Mouse (Mus musculus): ENCODE results near the gene Olfr1126. TPM values are rescaled to one million over a fixed set of nuclear protein-coding genes. Genes with fewer than 3 reads are reported as not detected.

Olfr1126 gene
- total and polyA plus RNA-seq, 3 experiments: not detected

DNA sequence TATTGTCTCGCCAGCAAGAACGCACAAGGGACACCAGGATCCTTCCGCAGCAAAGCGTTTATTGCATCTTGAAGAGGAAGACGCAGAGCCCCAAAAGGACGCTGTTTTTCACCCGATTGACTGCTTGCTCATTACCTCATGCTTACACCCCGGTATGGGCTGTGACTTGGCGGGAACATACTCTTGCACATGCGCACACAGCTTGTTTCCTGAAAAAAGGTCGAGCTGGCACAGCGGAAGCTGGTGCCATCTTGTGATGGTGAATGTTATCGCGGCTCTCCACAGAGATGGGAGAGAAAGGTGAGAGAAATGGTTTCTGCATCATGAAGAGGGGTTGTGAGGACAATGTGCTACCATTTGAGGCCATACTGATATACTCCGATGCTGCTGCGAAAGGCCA lies 16.0 kb upstream of the Olfr1126 start:
- no peak overlapping the region for H3K4me3 ChIP-seq (ENCODE audit: control insufficient read depth in 1 of 2, insufficient read depth in 1 of 2, low read depth in 2 of 2, low read length in 2 of 2)
- H3K27ac ChIP-seq (ENCODE audit: control insufficient read depth, low read depth, low read length): no peak overlapping the region
- no peaks in the 10 kb centered on the region for H3K9me3 ChIP-seq (replicated peaks; ENCODE audit: insufficient read depth, low read length)
- no peak for TF ChIP-seq MAZ (IDR thresholded peaks at IDR 0.05; ENCODE audit: low read depth, low read length)
- no peak for TF ChIP-seq MXI1 (IDR thresholded peaks at IDR 0.05; ENCODE audit: low read depth, low read length)
- no peak for TF ChIP-seq POLR2AphosphoS2 (IDR thresholded peaks at IDR 0.05; ENCODE audit: low read length)
- TF ChIP-seq SIN3A (IDR thresholded peaks at IDR 0.05; ENCODE audit: low read length): no peak
- TF ChIP-seq ETS1 (IDR thresholded peaks at IDR 0.05; ENCODE audit: low read depth, low read length): no peak
- TF ChIP-seq UBTF (IDR thresholded peaks at IDR 0.05; ENCODE audit: borderline replicate concordance, insufficient read depth, low read depth, low read length): no peak
- TF ChIP-seq GABPA (IDR thresholded peaks at IDR 0.05; ENCODE audit: low read depth, low read length): no peak
- no peak for TF ChIP-seq ZC3H11A (IDR thresholded peaks at IDR 0.05; ENCODE audit: low read depth, low read length)
- no peak for TF ChIP-seq HCFC1 (IDR thresholded peaks at IDR 0.05; ENCODE audit: low read depth, low read length)
- no peak for TF ChIP-seq EP300 (IDR thresholded peaks at IDR 0.05; ENCODE audit: low read depth in 1 of 2, low read length in 2 of 2)
- TF ChIP-seq GATA1 (IDR thresholded peaks at IDR 0.05; ENCODE audit: low read depth, low read length): no peak
- TF ChIP-seq ZKSCAN1 (IDR thresholded peaks at IDR 0.05; ENCODE audit: low read depth, low read length): no peak
- TF ChIP-seq RAD21 (IDR thresholded peaks at IDR 0.05; ENCODE audit: low read depth, low read length): no peak
- TF ChIP-seq NELFE (IDR thresholded peaks at IDR 0.05; ENCODE audit: low read depth, low read length): no peak
- no peaks in the 10 kb centered on the region for H3K79me2 ChIP-seq (ENCODE audit: control insufficient read depth, insufficient read depth, low read length, poor library complexity)
- H3K4me1 ChIP-seq (ENCODE audit: control insufficient read depth in 1 of 2, insufficient read depth in 2 of 2, low read length in 2 of 2): no peaks in the 10 kb centered on the region
- H3K27me3 ChIP-seq (ENCODE audit: control insufficient read depth in 1 of 2, insufficient read depth in 2 of 2, low read length in 2 of 2): no peaks in the 10 kb centered on the region
- DNase-seq (ENCODE audit: low read depth, low spot score): no peak
- H3K36me3 ChIP-seq (ENCODE audit: control insufficient read depth in 1 of 2, insufficient read depth in 2 of 2, low read length in 2 of 2): no peaks in the 10 kb centered on the region
- no peak overlapping the region for H3K9ac ChIP-seq (ENCODE audit: control insufficient read depth, low read depth, low read length, poor library complexity, severe bottlenecking)

- Histone ChIP-seq H3K79me2 (ENCODE audit: control insufficient read depth, insufficient read depth, low read length, poor library complexity) (no peaks in the 10 kb centered on the region), H3K27ac (ENCODE audit: control insufficient read depth, low read depth, low read length) (no peak overlapping the region), H3K4me1 (ENCODE audit: control insufficient read depth in 1 of 2, insufficient read depth in 2 of 2, low read length in 2 of 2) (no peaks in the 10 kb centered on the region), H3K9ac (ENCODE audit: control insufficient read depth, low read depth, low read length, poor library complexity, severe bottlenecking) (no peak overlapping the region), H3K9me3 (replicated peaks; ENCODE audit: insufficient read depth, low read length) (no peaks in the 10 kb centered on the region), H3K36me3 (ENCODE audit: control insufficient read depth in 1 of 2, insufficient read depth in 2 of 2, low read length in 2 of 2) (no peaks in the 10 kb centered on the region), H3K4me3 (ENCODE audit: control insufficient read depth in 1 of 2, insufficient read depth in 1 of 2, low read depth in 2 of 2, low read length in 2 of 2) (no peak overlapping the region), H3K27me3 (ENCODE audit: control insufficient read depth in 1 of 2, insufficient read depth in 2 of 2, low read length in 2 of 2) (no peaks in the 10 kb centered on the region)
- TF ChIP-seq MAFK (IDR thresholded peaks at IDR 0.05; ENCODE audit: borderline replicate concordance, low read depth, low read length): no peak
- TF ChIP-seq E2F4 (IDR thresholded peaks at IDR 0.05; ENCODE audit: borderline replicate concordance, low read depth, low read length): no peak
- TF ChIP-seq TBP (IDR thresholded peaks at IDR 0.05; ENCODE audit: low read depth, low read length): no peak
- no peak for TF ChIP-seq UBTF (IDR thresholded peaks at IDR 0.05; ENCODE audit: borderline replicate concordance, insufficient read depth, low read depth, low read length)
- no peak for TF ChIP-seq KAT2A (conservative IDR thresholded peaks at IDR 0.05; ENCODE audit: low read depth, low read length)
- no peak for TF ChIP-seq MAZ (IDR thresholded peaks at IDR 0.05; ENCODE audit: low read depth, low read length)
- TF ChIP-seq ZC3H11A (IDR thresholded peaks at IDR 0.05; ENCODE audit: low read depth, low read length): no peak
- no peak for TF ChIP-seq POLR2AphosphoS2 (IDR thresholded peaks at IDR 0.05; ENCODE audit: low read length)
- no peak for TF ChIP-seq MYC (IDR thresholded peaks at IDR 0.05; ENCODE audit: low read depth, low read length)
- TF ChIP-seq CHD1 (IDR thresholded peaks at IDR 0.05; ENCODE audit: low read depth, low read length): no peak
- no peak for TF ChIP-seq SMC3 (IDR thresholded peaks at IDR 0.05; ENCODE audit: low read depth, low read length)
- no peak for TF ChIP-seq TCF12 (IDR thresholded peaks at IDR 0.05; ENCODE audit: low read depth, low read length)
- TF ChIP-seq CHD2 (IDR thresholded peaks at IDR 0.05; ENCODE audit: low read length): no peak
- no peak for TF ChIP-seq ZKSCAN1 (IDR thresholded peaks at IDR 0.05; ENCODE audit: low read depth, low read length)
- TF ChIP-seq RAD21 (IDR thresholded peaks at IDR 0.05; ENCODE audit: low read depth, low read length): no peak
- TF ChIP-seq BHLHE40 (IDR thresholded peaks at IDR 0.05; ENCODE audit: borderline replicate concordance, low read depth, low read length): no peak
- no peak for TF ChIP-seq EP300 (IDR thresholded peaks at IDR 0.05; ENCODE audit: low read depth in 1 of 2, low read length in 2 of 2)
- TF ChIP-seq RCOR1 (IDR thresholded peaks at IDR 0.05; ENCODE audit: low read depth, low read length): no peak
- DNase-seq (ENCODE audit: low read depth, low spot score): peak; percentile 8
Observed at GRCm38 (mm10) chr2:87461769-87462168, 8.0 kb downstream of the Olfr1126 start.
